26 mouse cellular contexts compared by ENCODE assay signal in genomic region chr7:68119605-68120004, GRCm38 (mm10).
DNase-seq lines count a peak whose midpoint lies in the region; ATAC-seq and TF ChIP-seq lines count a peak whose summit lies in the region.
"Had no signal": no experiment of that assay in that cellular context is flagged by ENCODE, and none has a peak within 500 bp of the region (broad histone marks: within the 10 kb centered on the region; RNA-seq: fewer than 3 reads in every experiment).

No protein-coding gene starts in this region.

- H3K4me1 ChIP-seq in forebrain, embryonic 11.5 days (replicated peaks; ENCODE audit: control insufficient read depth, insufficient read depth, low read length): 0 out of 2 replicates have a peak, but pooled peaks cover 3% of the 10 kb centered on the region
- H3K4me1 ChIP-seq in forebrain, postnatal 0 days (ENCODE audit: insufficient read depth): no peaks in the 10 kb centered on the region
- H3K4me1 ChIP-seq in kidney, embryonic 16.5 days (ENCODE audit: insufficient read depth, low read length): peaks cover 46% of the 10 kb centered on the region
- H3K4me1 ChIP-seq in lung, embryonic 15.5 days: peaks cover 15% of the 10 kb centered on the region
- no peaks in the 10 kb centered on the region for H3K4me1 ChIP-seq in lung, adult 2 months (ENCODE audit: control insufficient read depth, insufficient read depth, low read length)

- no peak overlapping the region for H3K27ac ChIP-seq in forebrain, embryonic 11.5 days (ENCODE audit: low read depth, low read length)
- no peak overlapping the region for H3K27ac ChIP-seq in forebrain, postnatal 0 days (ENCODE audit: low read depth, low read length)
- peak overlapping the region; percentile 69; the same call in 1 of the 2 replicates for H3K27ac ChIP-seq in kidney, embryonic 16.5 days (ENCODE audit: low read length)
- 0 out of 2 replicates have a peak overlapping the region, but pooled peaks have one; percentile 18 for H3K27ac ChIP-seq in lung, embryonic 15.5 days
- H3K27ac ChIP-seq: embryonic facial prominence, embryonic 12.5 days; heart, embryonic 10.5 days; heart, embryonic 15.5 days; hindbrain, embryonic 13.5 days; liver, embryonic 14.5 days; macrophage; midbrain, embryonic 13.5 days; neural tube, embryonic 13.5 days had no signal

- peak; percentile 42 for DNase-seq in forebrain, embryonic 11.5 days (ENCODE audit: low spot score)
- no peak for DNase-seq in forebrain, postnatal 0 days
- DNase-seq in kidney, adult 18-20 months: no peak
- DNase-seq in lung, adult 2 months: no peak
- DNase-seq in frontal cortex, postnatal 36 days (ENCODE audit: low spot score in 2 of 2): no peak
- DNase-seq: adrenal gland, adult 8-10 months; cerebellum, adult 2 months; cerebellum, postnatal 36 days; gastrocnemius, postnatal 14 days; heart, adult 11 months; kidney, adult 2 months; layer of hippocampus, postnatal 36 days; right cerebral cortex, postnatal 4 days; thymus, postnatal 4 days had no signal

- 70% methylated on average over 5 of the region's 5 CpGs for WGBS in forebrain, embryonic 11.5 days
- WGBS in forebrain, postnatal 0 days: 74% methylated on average over 5 of the region's 5 CpGs
- WGBS in kidney, embryonic 16.5 days: 50% methylated on average over 5 of the region's 5 CpGs
- 37% methylated on average over 5 of the region's 5 CpGs for WGBS in lung, embryonic 15.5 days
- WGBS in lung, adult 2 months: 71% methylated on average over 5 of the region's 5 CpGs

- no peak overlapping the region for H3K4me3 ChIP-seq in forebrain, embryonic 11.5 days (ENCODE audit: low read depth, low read length)
- H3K4me3 ChIP-seq in forebrain, postnatal 0 days (ENCODE audit: low read depth, low read length): no peak overlapping the region
- no peak overlapping the region for H3K4me3 ChIP-seq in kidney, embryonic 16.5 days (ENCODE audit: low read length)
- no peak overlapping the region for H3K4me3 ChIP-seq in lung, embryonic 15.5 days
- H3K4me3 ChIP-seq in lung, adult 2 months (replicated peaks; ENCODE audit: extremely low read depth, low read depth, low read length): no peak overlapping the region
- H3K4me3 ChIP-seq: embryonic facial prominence, embryonic 12.5 days; heart, embryonic 10.5 days; heart, embryonic 15.5 days; hindbrain, embryonic 13.5 days; midbrain, embryonic 13.5 days; neural tube, embryonic 13.5 days had no signal

- no peak overlapping the region for H3K9ac ChIP-seq in forebrain, embryonic 11.5 days (ENCODE audit: low read length)
- H3K9ac ChIP-seq in forebrain, postnatal 0 days: no peak overlapping the region
- no peak overlapping the region for H3K9ac ChIP-seq in kidney, embryonic 16.5 days (replicated peaks; ENCODE audit: low read length)
- no peak overlapping the region for H3K9ac ChIP-seq in lung, embryonic 15.5 days
- H3K9ac ChIP-seq: embryonic facial prominence, embryonic 12.5 days; heart, embryonic 15.5 days; hindbrain, embryonic 13.5 days; liver, embryonic 14.5 days; midbrain, embryonic 13.5 days; neural tube, embryonic 13.5 days had no signal

- TF ChIP-seq POLR2A in lung, adult 2 months (IDR thresholded peaks at IDR 0.05; ENCODE audit: borderline replicate concordance, extremely low read depth, low read depth, low read length): no peak

- no peaks in the 10 kb centered on the region for H3K9me3 ChIP-seq in forebrain, embryonic 11.5 days (ENCODE audit: control insufficient read depth, low read length)
- no peaks in the 10 kb centered on the region for H3K9me3 ChIP-seq in forebrain, postnatal 0 days (ENCODE audit: low read length)
- H3K9me3 ChIP-seq in kidney, embryonic 16.5 days (ENCODE audit: low read length): no peaks in the 10 kb centered on the region
- no peaks in the 10 kb centered on the region for H3K9me3 ChIP-seq in lung, embryonic 15.5 days
- H3K9me3 ChIP-seq: embryonic facial prominence, embryonic 12.5 days; heart, embryonic 10.5 days; heart, embryonic 15.5 days; hindbrain, embryonic 13.5 days; midbrain, embryonic 13.5 days; neural tube, embryonic 13.5 days had no signal

- ATAC-seq in forebrain, embryonic 11.5 days (replicated peaks; ENCODE audit: low FRiP score): no peak
- ATAC-seq in forebrain, postnatal 0 days: no peak
- ATAC-seq in kidney, embryonic 16.5 days (ENCODE audit: low FRiP score, low TSS enrichment): no peak
- no peak for ATAC-seq in lung, embryonic 15.5 days (ENCODE audit: borderline replicate concordance, extremely low read depth, low FRiP score, low TSS enrichment)
- ATAC-seq: lung, postnatal 0 days; midbrain, embryonic 13.5 days had no signal

- H3K36me3 ChIP-seq in forebrain, embryonic 11.5 days (ENCODE audit: control insufficient read depth, insufficient read depth, low read length): no peaks in the 10 kb centered on the region
- H3K36me3 ChIP-seq in forebrain, postnatal 0 days (ENCODE audit: insufficient read depth): no peaks in the 10 kb centered on the region
- H3K36me3 ChIP-seq in kidney, embryonic 16.5 days (ENCODE audit: insufficient read depth, low read length): no peaks in the 10 kb centered on the region
- no peaks in the 10 kb centered on the region for H3K36me3 ChIP-seq in lung, embryonic 15.5 days
- H3K36me3 ChIP-seq: embryonic facial prominence, embryonic 12.5 days; G1E; heart, embryonic 15.5 days; hindbrain, embryonic 13.5 days; midbrain, embryonic 13.5 days had no signal

- H3K27me3 ChIP-seq in forebrain, embryonic 11.5 days (ENCODE audit: control insufficient read depth, insufficient read depth, low read length): no peaks in the 10 kb centered on the region
- no peaks in the 10 kb centered on the region for H3K27me3 ChIP-seq in forebrain, postnatal 0 days (ENCODE audit: insufficient read depth, low read length)
- no peaks in the 10 kb centered on the region for H3K27me3 ChIP-seq in kidney, embryonic 16.5 days (ENCODE audit: insufficient read depth, low read length)
- no peaks in the 10 kb centered on the region for H3K27me3 ChIP-seq in lung, embryonic 15.5 days
- H3K27me3 ChIP-seq: embryonic facial prominence, embryonic 12.5 days; heart, embryonic 15.5 days; hindbrain, embryonic 13.5 days; midbrain, embryonic 13.5 days; neural tube, embryonic 13.5 days had no signal

- H3K4me2 ChIP-seq in forebrain, embryonic 11.5 days (ENCODE audit: low read depth, low read length, severe bottlenecking): no peak overlapping the region
- H3K4me2 ChIP-seq in forebrain, postnatal 0 days (ENCODE audit: low read depth): no peak overlapping the region
- H3K4me2 ChIP-seq in kidney, embryonic 16.5 days (replicated peaks; ENCODE audit: low read depth, low read length): no peak overlapping the region
- no peak overlapping the region for H3K4me2 ChIP-seq in lung, embryonic 15.5 days
- H3K4me2 ChIP-seq: embryonic facial prominence, embryonic 12.5 days; heart, embryonic 15.5 days; hindbrain, embryonic 13.5 days; midbrain, embryonic 13.5 days; neural tube, embryonic 13.5 days had no signal

- no peak for TF ChIP-seq CTCF in forebrain, postnatal 0 days (IDR thresholded peaks at IDR 0.05; ENCODE audit: low read depth)
- TF ChIP-seq CTCF in lung, adult 2 months (IDR thresholded peaks at IDR 0.05; ENCODE audit: insufficient read depth, low read length): no peak

Comparison
In these comparisons a context has a peak if more than half of its experiments do, and no peak if none do; other contexts are left out.
1. H3K27ac ChIP-seq: peak in kidney, embryonic 16.5 days (single experiment) and lung, embryonic 15.5 days (single experiment); none in forebrain, embryonic 11.5 days (single experiment) and forebrain, postnatal 0 days (single experiment).